Mouse (Mus musculus): ENCODE results near the gene B3gntl1. TPM values are rescaled to one million over a fixed set of nuclear protein-coding genes. Genes with fewer than 3 reads are reported as not detected.

The B3gntl1 gene
- 1 to 10 TPM; 7.2 to 7.6 TPM for total RNA-seq (2021)

DNA sequence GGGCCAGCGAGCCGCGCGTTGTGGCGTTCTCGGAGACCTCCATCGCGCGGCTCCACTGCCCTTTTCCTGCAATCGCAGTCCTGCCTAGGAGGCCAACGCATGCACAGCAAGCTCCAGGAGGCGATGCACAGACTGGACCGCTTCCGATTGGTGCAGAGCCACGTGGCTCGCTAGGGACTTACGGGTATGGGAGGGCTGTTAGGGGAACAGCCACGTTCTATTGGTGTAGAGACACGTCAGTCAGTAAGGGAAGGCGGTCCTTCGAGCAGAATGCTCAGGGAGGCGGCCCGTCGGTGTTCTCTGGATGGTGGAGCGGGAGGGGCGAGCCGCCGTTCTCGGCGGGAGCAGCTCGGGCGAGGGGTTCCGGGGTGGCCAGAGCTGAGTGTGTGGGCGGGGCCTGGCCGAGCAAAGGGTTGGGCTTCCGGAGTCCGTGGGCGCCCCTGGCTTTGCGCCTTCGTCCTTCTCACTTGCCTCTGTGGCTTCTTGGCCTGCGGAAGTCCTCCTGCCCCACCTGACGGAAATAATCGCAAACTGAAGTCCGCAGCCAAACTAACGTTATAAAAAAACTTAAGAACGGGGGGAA, at the start of gene B3gntl1:
Gene B3gntl1, minus strand, starts transcription at position 164 of the 583 bp plus-strand sequence.
- peak; percentile 98 for DNase-seq
- intact Hi-C loops (cut with DNase I): no loop called here

DNA sequence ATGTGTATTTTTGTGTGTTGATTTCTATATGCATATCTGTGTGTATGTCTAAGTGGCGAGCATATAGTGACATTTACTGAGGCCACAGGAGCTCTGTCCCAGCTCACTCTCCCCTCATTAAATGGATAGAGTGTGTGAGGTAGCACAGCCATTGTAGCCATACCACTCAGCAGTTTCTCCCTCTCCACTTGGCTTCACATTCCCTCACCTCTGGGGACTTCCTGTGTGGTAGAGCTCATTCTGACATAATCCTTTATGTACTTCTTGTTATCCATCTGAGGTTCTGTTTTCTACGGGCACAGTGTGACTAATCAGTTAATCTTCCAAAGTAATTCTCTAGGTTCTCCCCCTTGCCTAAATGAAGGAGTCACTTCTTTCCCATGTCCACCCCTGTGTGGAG, 49.5 kb upstream of the B3gntl1 start:
- intact Hi-C loops (cut with DNase I): no loop called here
- no peak for DNase-seq

DNA sequence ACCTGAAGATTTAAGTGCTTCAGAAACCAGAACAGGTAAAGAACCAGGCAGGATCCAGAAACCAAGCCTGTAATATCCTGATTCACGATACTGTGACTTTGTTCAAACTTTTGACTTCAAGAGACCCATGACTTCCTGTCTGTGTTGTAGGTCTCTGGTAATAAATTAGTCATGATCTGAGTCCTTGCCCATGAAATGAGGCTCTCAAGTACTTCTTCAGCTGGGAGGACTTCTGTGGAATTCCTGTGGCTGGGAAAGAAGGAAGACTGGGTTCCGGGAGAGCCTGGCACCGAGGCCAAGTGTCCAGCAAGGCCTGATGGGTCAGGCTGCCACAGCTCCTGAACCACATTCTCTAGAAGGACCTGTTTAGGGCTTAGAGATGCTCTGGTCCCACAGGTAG, 47.8 kb upstream of the B3gntl1 start:
- intact Hi-C loops (cut with DNase I): no loop called here

DNA sequence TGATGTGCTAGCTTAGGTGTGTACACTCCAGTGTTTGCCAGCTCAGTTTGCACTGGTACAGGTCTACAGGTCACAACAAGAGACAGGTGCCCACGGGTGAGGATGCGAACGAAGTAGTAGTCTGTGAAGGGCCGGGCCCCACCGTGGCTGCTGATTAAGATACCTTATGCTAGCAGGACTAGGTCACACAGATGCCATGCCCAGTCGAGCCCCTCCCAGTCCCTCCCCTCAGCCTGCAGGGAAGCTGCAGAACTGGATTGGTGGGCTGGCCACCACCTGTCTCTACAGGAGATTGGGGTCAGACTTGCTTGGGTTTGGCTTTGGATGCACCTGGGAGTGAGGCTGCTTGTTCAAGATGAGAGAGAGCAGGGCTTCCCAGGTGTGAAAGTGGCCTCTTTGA, 44.8 kb upstream of the B3gntl1 start:
- intact Hi-C loops (cut with DNase I): no loop called here

More for the DNA sequence above, 47.8 kb upstream of the B3gntl1 start:
- DNase-seq: no peak

DNA sequence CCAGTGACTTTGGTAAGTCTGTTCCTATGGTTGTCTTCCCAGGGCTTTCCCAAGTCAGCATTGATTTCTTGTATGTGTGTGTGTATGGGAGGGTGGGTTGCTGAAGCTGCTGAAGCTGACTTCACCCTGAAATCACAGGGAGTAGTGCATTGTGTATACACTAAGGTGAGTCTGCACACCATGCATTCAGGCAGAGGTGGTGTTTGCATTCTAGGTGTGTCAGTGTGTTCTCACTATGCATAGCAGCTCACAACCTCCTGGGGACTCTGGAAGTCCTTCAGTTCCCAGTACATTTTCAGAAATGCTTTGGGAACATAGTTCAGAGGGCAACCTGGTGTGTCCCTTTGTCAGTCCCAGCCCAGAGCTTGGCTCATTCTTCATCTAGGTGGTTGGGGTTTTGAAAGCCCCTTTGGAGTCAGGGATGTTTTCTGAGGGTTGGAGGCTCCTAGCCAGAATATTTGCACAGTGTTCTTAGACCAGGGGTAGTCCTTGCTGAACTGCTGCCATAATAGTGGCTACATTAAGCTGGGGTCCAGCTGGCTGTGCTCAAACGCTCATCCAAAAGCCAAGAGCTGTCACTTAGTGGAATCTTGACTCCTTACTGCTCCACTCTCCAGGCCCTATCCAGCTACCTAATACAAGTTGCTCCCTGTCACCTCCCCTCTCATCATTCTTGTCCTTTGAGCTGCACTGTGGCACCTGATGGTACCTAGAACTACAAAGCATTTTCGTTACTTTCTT, 42.0 kb upstream of the B3gntl1 start:
- no peak for DNase-seq
- intact Hi-C loops (cut with DNase I): no loop called here

More for the DNA sequence above, 44.8 kb upstream of the B3gntl1 start:
- no peak for DNase-seq

DNA sequence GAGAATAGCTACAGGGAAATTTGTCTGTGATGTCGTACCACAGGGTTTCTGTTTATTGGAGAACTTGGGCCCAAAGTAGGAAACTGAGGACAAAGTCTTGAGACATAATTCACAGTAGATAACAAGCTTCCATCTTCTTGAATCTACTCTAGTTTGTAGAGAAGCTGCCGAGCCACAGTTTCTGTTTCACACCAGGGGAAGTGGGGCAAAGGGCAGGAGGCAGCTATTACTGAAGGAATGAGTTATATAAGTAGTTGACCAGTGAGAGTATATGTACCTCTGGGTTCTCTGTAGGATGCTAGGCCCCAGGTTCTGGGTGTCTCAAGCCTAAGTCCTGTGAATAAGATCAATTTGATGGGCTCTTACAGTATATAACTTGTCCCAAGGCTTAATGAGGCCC, 40.6 kb upstream of the B3gntl1 start:
- no peak for DNase-seq
- intact Hi-C loops (cut with DNase I): no loop called here

DNA sequence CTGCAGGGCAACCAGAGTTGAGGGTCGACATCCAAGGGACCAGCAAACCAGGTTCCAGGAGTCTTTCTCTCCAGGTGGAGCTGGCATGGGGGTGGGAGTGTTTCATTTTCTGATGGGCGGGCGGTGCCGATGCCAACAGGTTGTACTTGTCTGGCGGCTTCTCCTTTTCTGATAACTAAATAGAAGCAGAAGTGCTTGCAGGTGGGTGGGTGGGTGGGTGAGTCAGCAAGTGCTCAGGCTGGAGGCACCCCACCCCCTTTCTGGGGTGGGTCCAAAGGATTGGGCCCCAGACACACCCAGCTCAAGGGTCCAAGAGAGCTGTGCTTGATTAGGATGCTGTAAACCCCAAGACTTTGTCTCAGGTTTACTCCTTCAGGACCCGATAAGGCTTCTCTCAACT, 40.0 kb upstream of the B3gntl1 start:
- DNase-seq: no peak
- intact Hi-C loops (cut with DNase I): no loop called here

DNA sequence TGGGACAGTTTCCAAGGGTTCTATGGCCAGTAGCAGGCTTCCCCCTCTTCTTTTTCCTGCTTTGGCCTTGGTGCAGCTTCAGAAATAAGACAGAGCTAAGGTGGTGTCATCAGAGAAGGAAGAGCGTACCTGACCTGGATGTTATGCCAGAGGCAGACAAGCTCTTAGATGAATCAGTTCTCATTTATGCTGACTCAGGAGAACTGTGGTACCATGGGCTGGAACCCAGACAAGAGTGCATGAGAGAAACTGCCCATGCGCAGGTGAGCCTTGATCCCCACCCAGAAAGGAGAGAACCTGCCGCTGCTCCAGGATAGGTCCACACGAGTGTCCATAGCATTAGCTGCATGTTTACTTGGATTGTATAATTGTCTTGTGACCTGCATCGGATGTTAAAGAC, 37.3 kb upstream of the B3gntl1 start:
- intact Hi-C loops (cut with DNase I): no loop called here
- DNase-seq: no peak

DNA sequence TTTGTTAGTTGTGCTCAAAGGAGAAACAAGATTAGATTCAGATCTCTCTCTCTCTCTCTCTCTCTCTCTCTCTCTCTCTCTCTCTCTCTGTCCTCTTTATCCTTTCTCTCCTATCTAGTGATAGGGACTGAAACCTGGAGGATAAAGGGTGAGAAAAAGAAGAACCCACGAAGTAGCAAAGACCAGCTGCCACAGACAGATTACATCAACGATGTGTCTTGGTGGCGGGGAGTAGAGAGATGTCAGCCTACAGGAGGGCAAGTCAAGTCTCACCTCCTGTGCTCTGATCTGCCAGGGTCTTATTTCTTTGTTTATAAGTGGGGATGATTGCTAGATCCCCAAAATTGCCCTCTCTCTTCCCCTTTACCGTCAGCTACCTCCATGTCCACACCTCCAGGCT, 36.3 kb upstream of the B3gntl1 start:
- intact Hi-C loops (cut with DNase I): no loop called here
- DNase-seq: no peak

DNA sequence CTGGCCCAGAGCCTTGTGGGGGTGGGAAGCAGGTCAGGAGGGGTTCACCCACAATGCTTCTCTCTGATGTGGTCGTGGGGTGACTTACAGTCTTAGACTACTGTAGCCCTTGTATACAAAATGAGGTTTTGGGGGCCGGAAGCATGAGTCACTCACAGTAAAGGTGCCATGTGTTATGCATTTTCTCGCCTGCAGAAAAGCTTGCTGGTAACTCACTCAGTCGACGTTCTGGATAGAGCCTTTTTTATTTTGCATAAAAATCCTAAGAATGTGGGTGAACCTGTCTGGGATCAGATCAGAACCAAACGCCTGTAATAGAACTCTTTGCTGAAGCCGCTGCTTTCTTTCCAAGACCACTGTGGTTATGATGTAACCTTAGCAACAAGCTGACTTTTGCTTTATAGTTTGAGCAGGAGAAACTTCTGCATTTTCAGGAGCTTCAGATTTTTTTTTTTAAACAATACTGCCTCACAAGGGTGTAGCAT, 33.6 kb upstream of the B3gntl1 start:
- no peak for DNase-seq
- intact Hi-C loops (cut with DNase I): no loop called here

DNA sequence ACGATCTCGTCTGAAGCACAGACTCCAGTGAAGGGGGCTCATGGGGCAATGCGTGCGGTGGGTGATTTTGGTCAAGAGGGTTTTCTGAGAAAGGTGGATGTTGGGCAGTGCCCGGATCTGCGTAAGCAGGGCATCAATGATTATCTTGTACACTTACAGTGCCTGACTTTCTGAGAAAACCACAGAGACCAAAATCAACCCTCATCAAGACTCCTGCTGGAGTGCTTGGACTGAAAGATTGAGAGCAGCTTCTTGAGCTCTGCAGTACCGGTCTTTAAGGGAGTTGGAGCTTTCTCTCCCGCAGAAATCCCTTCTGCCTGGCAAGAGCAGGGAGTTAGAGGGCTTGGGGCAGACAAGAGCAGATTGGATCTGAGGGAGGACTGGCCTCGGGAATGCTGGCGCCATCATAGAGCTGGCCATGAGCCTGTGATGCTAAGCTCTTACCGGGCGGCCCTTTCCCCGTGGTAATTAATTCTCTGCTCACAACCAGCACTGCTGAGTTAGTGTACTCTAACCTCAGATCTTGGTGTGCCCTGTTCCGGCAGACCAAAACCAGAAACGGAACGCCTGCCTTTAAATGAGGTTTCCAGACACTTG, 30.8 kb upstream of the B3gntl1 start:
- intact Hi-C loops (cut with DNase I): no loop called here

DNA sequence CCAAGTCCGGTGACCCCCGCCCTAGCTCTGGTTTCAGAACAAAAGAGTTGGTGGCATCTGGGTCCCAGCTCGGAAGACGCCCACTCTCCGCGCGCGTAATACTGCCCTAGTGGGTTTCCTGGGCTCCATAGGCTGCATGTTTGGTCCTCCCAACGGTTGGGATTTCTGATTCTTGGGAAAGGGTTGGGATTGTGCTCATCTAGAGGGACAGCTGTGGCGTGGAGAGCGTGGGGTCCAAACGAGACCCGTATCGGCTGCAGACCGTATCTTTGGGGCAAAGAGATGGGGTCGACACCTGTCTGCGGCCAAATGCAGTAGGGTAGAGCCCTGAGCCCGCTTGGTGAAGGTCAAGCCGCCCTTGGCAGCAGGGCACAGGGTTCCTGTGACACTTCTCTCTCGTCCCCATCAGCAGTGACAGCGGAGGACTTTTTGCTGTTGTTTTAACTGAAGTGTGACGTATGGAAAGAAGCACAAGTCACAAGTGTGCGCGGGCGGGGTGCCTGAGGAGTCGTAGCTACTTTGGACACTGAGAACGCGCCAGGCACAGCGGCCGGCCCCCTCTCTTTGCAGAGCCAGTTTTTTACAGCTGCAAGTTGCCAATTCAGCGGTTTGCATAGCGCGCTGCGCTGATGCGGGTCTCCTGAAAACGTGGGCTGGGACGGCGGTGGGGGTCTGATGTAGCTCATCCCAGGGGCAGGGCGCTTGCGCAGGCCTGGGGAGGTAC, 30.1 kb upstream of the B3gntl1 start:
- DNase-seq: peak; percentile 47
- intact Hi-C loops (cut with DNase I): no loop called here

More for the DNA sequence above, 30.8 kb upstream of the B3gntl1 start:
- peak; percentile 38 for DNase-seq

DNA sequence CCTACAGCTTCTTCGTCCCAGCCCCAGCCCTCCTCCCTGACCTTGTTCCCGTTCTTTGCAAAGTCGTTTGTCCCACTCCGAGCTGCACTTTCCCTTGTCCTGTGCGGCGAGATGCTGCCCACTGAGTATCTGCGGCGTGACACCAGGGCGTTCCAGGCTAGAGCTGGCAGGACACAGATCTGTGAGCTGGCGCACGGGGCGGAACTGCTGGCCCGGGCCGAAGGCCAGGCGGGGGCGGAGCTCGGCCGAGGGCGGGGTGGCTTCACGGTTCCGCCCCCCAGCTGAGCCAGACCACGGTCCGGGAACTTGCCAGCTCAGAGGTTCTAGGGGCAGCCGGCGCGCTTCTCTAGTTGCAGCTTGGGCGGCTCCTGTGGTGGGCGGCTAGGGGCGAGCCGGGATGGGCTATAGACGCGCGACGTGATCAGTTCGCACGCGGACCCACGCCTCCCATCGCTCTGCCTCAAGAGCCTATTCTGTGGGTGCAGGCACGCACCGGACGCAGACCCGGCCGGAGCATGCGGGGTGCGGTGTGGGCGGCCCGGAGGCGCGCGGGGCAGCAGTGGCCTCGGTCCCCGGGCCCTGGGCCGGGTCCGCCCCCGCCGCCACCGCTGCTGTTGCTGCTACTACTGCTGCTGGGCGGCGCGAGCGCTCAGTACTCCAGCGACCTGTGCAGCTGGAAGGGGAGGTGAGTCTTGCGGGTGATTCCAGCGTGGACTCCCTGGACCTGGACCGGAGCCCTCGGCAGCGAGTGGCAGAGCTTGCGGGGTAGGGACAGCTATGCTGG, 29.4 kb upstream of the B3gntl1 start:
- intact Hi-C loops (cut with DNase I): no loop called here
- DNase-seq: peak; percentile 88

DNA sequence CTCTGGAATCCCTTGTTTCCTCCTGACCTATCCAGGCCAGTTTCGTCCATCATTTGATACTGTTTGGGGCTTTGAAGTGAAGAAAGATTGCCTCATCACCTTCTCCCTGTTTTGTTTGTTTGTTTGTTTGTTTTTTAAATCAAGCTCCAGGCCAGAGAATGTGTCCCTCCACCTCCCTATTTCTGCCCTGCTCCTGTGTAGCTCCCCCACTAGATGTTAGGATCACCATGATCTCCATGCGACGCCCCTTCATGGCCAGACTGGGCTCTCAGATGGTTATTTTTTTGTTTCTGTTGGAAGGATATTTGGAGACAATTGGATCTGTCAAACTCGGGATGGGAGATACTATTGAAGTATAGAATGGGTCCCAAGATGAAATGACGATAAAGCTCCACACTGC, 28.3 kb upstream of the B3gntl1 start, which contains the start of gene Metrnl:
Gene Metrnl, plus strand, starts transcription at position 301 of the 400 bp plus-strand sequence.
- DNase-seq: no peak
- intact Hi-C loops (cut with DNase I): no loop called here

DNA sequence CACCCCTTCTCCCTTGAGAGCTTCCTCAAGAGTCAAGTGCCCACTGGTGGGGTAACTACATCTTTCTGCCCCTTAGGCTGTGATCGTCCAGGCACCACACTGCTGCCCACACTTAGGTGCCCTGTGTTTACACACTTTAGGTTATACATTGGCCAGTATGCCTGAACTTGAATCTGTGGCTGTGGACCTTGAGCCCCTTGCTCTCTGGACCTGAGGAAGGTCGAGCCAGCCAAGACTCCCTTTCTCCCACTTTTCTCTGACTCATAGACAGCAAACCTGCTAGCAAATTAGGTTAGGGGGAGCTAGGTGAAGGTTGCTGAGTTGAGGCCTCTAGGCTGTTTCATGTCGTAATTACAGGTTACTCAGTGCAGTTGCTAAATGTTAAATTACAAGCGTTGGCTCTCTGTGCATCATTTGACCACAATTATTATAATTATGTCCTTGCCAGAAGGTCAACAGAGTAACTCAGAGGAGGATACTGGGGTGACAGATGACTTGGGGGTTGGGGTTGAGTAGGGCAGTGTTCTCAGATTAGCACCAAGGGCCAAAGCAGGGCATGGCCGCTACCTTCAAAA, 25.5 kb upstream of the B3gntl1 start:
- no peak for DNase-seq

DNA sequence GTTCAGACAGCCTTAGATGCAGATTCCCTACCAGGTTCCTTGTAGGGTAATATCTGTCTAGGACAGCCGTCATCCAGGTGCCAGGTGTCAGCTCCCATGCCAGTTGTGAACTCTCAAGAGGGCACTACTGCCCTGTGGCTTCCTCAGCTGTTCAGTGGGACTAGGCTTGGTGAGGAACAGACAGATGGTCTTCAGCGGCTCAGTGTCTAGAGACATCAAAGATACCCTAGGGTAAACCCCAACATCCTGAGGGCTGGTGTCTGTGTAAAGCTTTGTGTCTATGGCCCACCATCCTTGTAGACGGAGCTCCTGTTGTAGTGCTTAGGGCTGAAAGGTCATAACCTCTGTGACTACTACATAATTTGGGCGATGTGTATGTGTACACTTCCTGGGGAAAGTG, 24.3 kb upstream of the B3gntl1 start:
- no peak for DNase-seq
- intact Hi-C loops (cut with DNase I): no loop called here

More for the DNA sequence above, 25.5 kb upstream of the B3gntl1 start:
- intact Hi-C loops (cut with DNase I): no loop called here

DNA sequence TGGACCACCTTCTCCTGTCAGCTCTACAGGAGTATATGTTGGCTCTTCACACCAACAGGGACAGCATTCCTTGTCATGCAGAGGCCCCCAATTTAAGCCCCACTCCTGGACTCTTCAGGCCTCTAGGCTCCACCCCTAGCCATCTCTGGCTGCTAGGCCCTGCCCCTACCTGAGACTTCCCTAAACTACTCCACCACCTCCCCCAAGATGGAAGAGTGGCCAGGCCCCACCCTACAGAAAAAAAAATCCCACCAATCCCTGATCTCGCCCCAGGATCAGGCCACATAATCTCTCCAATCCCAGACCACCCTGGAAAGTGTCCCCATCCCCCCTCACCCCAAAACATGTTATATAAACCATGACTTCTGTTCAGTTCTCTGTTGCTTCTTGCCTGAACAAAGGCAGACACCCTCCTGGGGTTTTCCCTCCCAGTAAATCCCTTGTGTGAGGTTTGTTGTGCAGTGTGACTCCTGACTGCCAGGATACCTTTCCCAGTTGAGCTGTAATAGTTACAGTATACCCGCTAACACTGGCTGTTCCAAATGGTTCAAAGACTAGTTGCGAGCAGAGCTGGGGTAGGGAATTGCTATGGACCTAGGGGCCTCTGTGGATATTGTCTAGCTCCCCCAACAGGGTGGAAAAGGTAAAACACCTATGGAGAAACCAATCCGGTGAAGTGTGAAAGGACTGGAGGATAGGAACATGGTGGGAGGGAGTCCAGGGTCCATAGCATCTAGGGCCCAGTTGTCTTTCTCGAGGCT, 22.5 kb upstream of the B3gntl1 start:
- intact Hi-C loops (cut with DNase I): no loop called here

DNA sequence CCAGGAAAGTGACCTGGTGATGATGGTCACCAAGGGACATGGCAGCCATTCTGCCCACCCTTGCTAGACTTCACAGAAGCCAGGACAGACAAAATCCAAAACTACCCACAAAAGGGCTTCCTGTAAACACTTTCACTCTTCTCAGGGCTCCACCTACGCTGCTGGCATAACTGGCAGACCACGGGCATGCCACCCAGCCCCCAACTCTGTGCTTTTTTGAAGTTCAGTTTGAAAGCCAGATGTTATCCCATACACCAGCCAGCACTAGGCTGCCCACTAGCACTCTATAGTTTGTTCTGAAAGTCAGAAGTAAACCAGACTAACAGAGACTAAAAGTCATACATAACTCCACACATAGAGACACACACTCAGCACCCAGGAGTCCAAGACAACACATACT, 15.1 kb upstream of the B3gntl1 start:
- no peak for DNase-seq
- intact Hi-C loops (cut with DNase I): no loop called here

More for the DNA sequence above, 22.5 kb upstream of the B3gntl1 start:
- no peak for DNase-seq

DNA sequence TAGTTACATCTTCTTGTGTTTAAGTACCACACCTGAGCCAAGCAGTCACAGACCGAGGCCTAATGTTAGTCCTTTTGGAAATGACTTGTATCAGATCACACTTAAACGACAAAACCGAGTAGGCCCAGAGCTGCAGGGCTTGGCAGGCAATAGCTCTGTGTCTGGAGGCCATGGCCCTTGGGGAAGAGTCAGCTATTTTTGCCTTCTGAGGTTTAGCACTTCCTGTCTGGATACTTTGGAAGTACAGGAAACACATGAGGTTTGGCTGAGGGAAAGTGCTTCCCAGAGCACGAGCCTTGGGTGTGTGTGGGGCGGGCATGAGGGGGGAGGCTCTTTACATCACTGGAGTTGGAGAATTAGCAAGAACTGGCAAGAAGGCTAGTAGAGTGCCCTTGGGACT, 13.7 kb upstream of the B3gntl1 start:
- DNase-seq: no peak
- intact Hi-C loops (cut with DNase I): no loop called here
